Mouse (Mus musculus): Measurements from ENCODE around the gene S100a9.

Gene S100a9

GRCm38 (mm10) chr3:90695613-90696012 lies at the start of gene S100a9:
Gene S100a9, minus strand, starts transcription at chr3:90695721.
- DNase-seq (ENCODE audit: low spot score in 2 of 2): no peak

GRCm38 (mm10) chr3:90726606-90727005 lies 31.1 kb upstream of the S100a9 start, which contains the start of gene Pglyrp4:
Gene Pglyrp4, plus strand, starts transcription at chr3:90726906.
- DNase-seq (ENCODE audit: low spot score in 2 of 2): no peak

DNA sequence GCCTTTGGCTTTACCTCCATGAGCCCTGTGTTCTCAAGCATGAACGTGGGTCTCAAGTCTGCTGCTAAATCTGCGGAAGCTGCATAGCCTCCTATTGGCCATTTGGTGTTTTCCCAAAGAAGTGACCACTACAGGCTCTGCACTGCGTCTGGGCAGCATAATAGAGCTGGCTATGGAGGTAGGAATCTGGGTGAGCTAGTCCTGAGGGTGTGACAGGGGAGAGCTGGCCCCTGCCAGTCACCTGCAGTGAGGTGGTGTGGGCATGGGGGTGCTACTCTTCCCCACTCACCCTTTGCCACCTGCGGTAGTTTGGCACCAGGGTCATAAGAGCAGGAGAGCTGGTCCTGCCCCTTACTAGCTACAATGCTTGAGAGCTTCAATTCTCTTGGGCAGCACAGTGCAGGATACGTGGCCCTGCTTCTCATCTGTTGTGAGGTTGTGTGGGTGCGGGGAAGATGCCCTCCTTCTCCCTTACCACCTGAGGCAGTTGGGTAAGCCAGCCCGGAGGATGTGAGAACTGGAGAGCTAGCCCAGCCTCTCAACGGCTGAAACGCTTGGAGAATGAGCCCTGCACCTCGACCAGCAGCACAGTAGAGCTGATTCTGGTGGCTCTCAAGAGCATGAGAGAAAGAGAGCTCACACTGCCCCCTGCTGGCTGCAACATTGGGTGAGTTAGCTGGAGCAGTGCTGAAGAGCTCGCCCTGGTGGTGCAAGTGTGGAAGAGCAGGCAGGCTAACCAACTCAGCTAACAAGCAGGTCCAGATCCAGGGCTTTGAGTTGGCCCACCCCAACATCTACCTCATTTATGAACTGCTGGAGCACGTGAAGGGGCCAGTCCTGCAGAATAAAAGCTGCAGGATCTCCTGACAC lies 14.3 kb upstream of the S100a9 start:
- DNase-seq (ENCODE audit: low spot score in 2 of 2): peak; percentile 58 to 70

GRCm38 (mm10) chr3:90708523-90709202 lies 13.1 kb upstream of the S100a9 start:
- DNase-seq (ENCODE audit: low spot score in 2 of 2): no peak

DNA sequence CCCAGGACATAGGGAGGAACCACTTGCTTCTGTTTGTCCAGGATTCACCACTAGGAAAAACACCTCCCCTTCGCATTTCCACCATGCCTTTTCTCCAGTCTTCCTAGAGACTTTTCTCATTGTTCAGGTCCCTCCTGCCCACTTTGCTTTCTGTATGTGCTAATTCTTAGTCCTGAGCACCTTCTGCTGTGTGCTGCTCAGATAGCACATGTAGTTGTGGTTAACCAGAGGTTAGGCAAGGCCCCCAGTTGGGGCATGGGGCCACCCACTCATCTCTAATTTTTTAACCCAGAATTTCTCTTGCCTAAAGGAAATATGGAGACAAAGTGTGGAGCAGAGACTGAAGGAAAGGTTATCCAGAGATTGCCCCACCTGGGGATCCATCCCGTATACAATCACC lies 6.7 kb upstream of the S100a9 start:
- no peak for DNase-seq (ENCODE audit: low spot score in 2 of 2)

DNA sequence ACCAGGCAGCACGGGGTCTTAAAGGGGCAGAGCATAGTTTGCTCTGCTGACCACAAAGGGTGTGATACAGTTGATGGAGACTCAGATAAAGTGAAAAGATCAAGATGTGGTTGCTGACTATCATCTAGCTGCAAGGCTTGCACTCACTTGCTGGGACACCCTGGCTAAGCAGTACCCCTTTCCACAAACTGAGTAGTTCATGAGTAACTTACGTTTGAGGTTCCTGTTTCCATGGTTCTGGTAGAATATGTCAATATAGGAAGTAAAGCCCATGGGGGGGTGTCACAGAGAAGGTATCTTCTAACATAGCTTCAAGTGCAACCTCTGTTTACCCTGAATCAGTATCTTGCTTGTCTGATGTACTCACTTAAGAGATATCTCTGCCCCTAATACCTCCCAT lies 2.0 kb downstream of the S100a9 start:
- DNase-seq (ENCODE audit: low spot score in 2 of 2): no peak

GRCm38 (mm10) chr3:90686835-90687234 lies 8.7 kb downstream of the S100a9 start:
- DNase-seq (ENCODE audit: low spot score in 2 of 2): no peak

GRCm38 (mm10) chr3:90683929-90684328 lies 11.6 kb downstream of the S100a9 start:
- no peak for DNase-seq (ENCODE audit: low spot score in 2 of 2)

GRCm38 (mm10) chr3:90678656-90679055 lies 16.9 kb downstream of the S100a9 start:
- DNase-seq (ENCODE audit: low spot score in 2 of 2): no peak

DNA sequence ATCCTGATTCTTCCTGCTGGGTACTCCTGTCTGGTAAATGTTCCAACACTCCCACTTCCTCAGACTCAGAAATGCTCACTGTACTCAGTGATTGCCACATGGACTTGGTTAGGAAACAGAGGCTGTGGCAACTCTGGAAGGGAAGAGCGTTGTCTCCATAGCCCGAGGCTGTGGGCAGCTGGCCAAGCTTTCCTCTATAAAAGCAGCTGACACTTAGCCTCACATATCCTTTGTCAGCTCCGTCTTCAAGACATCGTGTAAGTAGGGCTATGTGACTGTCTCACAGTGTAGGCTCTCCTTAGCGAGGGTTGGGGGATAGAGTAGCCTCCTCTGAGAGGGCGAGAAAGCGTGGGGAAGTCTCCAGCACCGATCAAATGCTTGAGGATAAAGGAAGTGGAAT lies 26.7 kb downstream of the S100a9 start, which contains the start of gene S100a8:
Gene S100a8 (plus strand): TSS at position 133 of the 400 bp plus-strand sequence.
- peak in 1 of 2 experiments; percentile 40 for DNase-seq (ENCODE audit: low spot score in 2 of 2)

DNA sequence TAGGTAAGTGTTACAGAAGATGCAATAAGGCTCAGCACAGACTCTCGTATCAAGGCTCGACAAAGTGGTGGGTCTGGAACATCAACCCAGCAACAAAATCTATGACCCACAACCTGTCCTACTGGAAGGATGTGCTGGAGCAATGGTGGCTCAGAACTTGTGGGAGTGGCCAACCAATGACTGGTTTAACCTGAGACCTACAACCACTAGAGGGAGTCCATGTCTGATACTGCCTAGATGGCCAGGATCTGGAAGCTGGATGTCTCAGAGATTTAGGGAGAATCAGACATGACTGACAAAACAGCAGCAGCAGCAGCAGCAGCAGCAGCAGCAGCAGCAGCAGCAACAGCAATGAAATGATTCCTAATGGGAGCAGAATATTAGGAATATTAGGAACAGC lies 31.3 kb downstream of the S100a9 start:
- DNase-seq (ENCODE audit: low spot score in 2 of 2): no peak

- peak in 1 of 2 experiments; percentile 12 for DNase-seq (ENCODE audit: low spot score in 2 of 2)
These were observed 36.0 kb downstream of the S100a9 start for GRCm38 (mm10) chr3:90659364-90660044.

GRCm38 (mm10) chr3:90657405-90657804 lies 38.1 kb downstream of the S100a9 start:
- no peak for DNase-seq (ENCODE audit: low spot score in 2 of 2)

DNA sequence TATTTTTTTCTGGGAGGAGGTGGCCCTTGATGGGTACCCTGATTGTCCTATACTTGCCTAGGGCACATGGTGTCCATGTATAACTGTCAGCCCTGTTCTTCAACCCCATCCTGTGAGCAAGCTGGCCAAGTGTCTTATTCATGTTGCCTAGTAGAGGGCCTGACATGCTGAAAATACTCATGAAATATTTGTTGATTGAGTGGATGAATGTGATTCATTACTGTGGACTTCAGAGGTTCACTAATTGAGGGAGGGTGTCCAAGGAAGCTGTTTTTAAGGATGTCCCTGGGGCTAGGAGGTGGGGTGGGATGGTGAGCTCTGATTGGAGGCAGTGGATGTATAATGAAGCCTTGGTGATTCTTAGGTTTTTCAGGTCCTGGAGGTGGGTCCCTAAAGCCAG lies 41.8 kb downstream of the S100a9 start, which contains the start of gene S100a7a:
Gene S100a7a (plus strand): TSS at position 301 of the 400 bp plus-strand sequence.
- DNase-seq (ENCODE audit: low spot score in 2 of 2): no peak

DNA sequence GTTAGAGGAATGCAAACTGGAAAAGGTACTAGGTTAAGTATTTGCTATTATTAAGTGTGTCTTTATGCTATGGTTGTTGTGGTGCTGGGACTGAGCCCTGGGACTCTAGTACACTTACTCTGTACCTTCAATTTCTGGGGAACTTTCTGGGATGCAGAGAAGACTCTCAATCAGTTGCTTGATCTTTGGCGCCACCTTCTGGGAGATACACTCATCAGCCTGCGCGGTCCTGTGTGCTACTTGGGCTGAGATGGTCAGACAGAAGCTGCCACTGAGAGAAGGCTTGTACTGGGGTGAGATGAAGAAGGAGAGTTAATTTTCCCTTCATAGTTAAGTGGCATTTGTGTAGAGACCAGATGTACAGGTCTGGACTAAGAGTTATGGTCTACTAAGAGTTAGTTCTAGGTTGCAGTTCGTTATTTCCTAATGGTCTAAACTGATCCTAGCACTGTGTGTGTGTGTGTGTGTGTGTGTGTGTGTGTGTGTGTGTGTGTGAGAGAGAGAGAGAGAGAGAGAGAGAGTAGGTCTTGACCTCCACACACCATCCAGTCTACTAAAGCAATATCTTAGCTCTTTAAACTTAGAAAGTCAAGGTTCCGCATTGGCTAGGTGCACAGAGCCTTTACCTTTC lies 42.5 kb downstream of the S100a9 start:
- peak; percentile 28 to 49 for DNase-seq (ENCODE audit: low spot score in 2 of 2)

DNA sequence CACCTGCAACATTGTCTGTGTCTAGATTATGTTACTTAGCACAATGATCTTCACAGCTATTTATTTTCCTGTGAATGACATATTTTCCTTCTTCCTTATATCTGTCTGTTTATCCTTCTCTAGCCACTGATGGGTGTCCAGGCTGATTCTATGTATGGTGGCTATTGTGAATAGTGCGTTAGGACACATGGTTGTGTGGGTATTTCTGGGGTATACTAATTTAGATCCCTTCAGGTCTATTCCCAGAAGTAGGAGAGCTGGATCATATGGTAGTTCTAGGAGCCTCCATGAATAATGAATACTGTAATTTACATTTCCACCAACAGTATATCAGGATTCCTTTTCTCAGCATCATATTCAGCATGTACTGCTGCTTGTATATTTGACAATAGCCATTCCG lies 45.7 kb downstream of the S100a9 start:
- no peak for DNase-seq (ENCODE audit: low spot score in 2 of 2)

DNA sequence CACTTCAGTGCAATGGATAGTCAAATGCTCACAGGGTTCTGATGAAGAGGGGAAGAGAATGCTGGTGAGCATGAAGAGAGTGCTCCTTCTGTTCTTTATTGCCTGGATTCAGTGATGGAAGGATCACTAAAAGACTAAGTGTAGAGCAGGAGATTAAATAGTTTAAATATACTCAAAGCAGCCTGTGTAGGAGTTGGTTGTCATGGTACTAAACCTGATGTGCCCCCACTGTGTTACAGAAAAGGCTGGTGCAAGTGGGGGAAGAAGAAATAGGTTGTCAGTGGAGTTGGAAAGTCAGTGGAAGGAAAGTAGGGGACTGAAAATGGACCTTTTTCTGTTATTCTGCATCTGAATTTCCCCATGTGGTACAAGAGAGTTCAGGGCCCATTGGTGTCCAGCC lies 46.5 kb downstream of the S100a9 start:
- DNase-seq (ENCODE audit: low spot score in 2 of 2): no peak

DNA sequence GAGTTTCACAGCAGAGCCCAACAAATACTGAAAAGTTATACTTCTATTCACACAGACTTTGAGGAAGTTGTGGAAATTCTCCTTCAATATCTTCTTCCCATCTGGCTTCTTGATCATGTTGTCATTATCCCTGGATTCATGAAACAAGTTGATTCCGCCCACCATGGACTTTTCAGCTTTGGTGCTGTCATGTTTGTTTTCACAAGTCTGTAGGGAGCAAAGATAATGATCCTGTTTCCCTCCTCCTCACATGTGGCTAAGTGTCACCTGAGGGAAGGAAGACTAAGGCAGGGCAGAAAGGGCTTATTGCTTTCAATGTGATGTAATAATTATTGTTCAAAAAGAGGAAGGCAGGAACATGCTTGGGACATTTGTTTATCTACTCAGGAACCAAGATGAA lies 48.2 kb downstream of the S100a9 start:
- DNase-seq (ENCODE audit: low spot score in 2 of 2): no peak

- peak; percentile 17 to 19 for DNase-seq (ENCODE audit: low spot score in 2 of 2)
These were observed 51.3 kb downstream of the S100a9 start for GRCm38 (mm10) chr3:90644220-90644619.
